Mouse (Mus musculus): ENCODE results near the gene Vps72.
"Not testable (repeated sequence)": the region's sequence is repeated elsewhere in the genome, so short reads cannot be mapped to it uniquely, and the experiment has no call there.

Vps72 gene

GRCm38 (mm10) chr3:95134133-95134532 lies 23.3 kb downstream of the Vps72 start:
- DNase-seq: not testable (repeated sequence)

- peak; percentile 67 to 68 for DNase-seq
These were observed 24.2 kb downstream of the Vps72 start for GRCm38 (mm10) chr3:95135023-95135422.

GRCm38 (mm10) chr3:95135433-95136052 lies 24.7 kb downstream of the Vps72 start:
- DNase-seq: no peak

GRCm38 (mm10) chr3:95136336-95136735 lies 25.5 kb downstream of the Vps72 start:
- no peak for DNase-seq

GRCm38 (mm10) chr3:95139586-95140288 lies 28.9 kb downstream of the Vps72 start:
- no peak for DNase-seq

DNA sequence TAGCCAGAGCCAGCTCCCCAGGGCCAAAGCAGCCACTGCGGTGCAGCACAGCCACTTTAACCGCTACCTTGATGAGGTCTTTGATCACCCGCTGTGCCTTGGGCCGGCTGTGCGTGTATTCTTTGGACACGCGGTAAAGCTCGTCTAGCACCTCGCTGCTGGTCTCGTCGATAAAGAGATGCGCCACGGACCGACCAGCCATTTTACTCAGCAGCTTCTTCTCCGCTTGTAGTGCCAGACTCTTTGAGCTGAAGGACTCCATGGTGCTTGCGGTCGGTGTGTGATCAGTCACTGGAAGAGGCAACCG lies 29.4 kb downstream of the Vps72 start:
- DNase-seq: no peak

DNA sequence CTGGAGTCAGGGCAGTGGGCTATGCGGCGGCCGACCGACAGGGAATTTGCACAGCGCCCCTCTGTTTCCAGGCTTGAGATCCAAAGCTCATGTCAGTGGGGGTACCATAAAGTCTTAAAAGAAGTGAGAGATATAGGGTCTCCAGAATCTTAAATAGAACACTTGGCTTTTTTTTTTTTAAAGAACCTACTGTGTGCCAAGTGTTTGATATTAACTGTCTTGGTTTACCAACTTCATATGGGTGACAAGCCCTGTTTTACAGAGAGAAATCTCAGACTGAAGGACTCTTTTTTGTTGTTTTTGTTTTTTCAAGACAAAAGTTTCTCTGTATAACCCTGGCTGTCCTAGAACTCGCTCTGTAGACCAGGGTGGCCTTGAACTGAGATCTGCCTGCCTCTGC lies 30.0 kb downstream of the Vps72 start:
- DNase-seq: no peak

DNA sequence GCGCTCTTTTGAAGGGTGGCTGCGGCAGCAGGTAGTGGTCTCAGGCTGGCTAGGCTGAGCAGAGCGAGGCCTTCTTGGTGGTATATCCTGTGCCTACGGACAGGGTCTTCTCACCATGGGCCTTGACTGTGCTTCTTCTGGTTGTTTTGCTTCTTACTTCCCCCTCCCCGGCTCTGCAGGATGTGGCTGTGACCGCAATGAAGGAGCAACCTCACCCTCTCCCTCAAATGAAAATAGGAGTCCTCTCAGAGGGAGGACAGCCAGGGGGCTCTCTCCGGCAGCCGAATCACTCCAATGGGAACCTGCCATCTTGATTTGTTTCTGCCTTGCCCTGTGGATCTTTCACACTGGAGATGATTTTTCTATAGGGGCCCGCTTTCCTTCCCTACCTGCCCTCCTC lies 30.7 kb downstream of the Vps72 start:
- no peak for DNase-seq

DNA sequence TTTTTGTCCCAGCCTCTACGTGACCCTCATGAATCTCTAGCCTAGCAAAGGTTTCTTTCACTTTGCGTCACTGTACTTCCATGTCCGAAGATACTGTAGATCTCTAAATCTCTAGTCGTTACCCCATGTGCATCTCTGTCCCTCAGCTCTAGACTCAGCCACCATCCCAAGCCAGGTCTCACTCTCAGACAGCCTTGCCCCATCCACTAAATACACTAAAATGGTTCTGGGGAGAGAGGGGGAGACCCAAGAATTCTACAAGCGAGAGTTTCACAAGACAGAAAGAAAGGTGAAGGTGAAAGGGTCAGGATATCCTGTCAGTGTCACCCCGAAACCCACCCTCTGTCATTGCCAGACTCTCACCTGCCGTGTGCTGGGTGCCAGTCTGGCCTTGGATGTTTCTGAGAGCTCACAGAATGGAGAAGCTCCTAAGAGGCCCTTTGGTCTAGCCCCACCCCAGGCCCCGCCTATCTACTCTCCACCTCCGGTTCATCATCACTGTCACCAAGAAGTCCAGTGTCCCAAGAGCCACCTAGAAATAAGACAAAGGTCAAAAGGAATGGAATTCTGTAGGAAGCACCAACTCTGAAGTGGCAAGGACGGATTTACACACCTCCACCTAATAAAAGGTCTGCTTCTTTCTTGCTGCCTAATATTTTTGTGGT lies 31.3 kb downstream of the Vps72 start, which contains the start of gene Tnfaip8l2:
TSS of gene Tnfaip8l2 (minus strand) at position 409 of the 665 bp plus-strand sequence.
- DNase-seq: peak in 1 of 2 experiments; percentile 25

DNA sequence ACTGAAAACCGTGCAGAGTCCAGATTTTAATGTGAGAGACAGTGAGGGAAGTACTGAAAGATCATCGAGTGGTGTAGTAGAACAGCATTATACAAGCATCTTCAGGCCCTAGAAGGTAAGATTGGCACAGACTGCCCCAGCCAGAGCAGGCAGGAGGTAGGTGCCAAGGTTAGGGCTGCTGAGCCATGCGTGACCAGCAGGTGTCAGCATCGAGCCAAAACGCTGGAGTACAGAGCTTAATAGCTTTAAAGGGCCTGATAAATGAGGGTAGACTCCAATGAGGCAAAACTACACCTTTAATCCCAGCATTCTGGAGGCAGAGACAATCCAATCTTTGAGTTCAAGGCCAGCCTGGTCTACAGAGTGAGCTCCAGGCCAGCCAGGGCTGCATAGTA lies 31.8 kb downstream of the Vps72 start:
- peak; percentile 94 to 95 for DNase-seq

- DNase-seq: no peak
These were observed 37.1 kb downstream of the Vps72 start for GRCm38 (mm10) chr3:95147924-95148323.

GRCm38 (mm10) chr3:95153874-95154273 lies 43.1 kb downstream of the Vps72 start:
- DNase-seq: peak in 1 of 2 experiments; percentile 44

DNA sequence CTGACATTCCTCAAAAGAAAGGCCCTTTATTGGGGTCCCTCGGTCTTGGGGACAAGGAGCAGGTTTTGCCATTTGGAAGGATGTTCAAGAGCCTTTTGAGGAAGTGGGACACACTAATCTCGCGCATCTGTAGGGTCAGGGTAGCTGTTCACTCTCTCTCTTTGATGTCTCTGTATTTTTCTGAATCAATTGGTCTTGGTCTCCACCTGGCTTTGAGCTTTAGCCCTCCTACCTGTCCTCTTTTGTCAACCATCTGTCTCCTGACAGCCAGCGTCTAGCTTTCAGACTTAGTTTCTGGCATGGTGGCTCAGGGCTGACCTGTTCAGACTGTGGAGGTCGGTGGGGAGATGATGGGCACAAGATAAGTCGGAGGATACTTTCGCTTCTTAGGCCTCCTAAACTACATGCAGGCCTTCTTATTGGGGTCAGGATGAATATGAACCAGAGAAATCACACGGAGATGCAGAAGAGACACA lies 48.7 kb downstream of the Vps72 start:
- DNase-seq: peak in 1 of 2 experiments; percentile 26

DNA sequence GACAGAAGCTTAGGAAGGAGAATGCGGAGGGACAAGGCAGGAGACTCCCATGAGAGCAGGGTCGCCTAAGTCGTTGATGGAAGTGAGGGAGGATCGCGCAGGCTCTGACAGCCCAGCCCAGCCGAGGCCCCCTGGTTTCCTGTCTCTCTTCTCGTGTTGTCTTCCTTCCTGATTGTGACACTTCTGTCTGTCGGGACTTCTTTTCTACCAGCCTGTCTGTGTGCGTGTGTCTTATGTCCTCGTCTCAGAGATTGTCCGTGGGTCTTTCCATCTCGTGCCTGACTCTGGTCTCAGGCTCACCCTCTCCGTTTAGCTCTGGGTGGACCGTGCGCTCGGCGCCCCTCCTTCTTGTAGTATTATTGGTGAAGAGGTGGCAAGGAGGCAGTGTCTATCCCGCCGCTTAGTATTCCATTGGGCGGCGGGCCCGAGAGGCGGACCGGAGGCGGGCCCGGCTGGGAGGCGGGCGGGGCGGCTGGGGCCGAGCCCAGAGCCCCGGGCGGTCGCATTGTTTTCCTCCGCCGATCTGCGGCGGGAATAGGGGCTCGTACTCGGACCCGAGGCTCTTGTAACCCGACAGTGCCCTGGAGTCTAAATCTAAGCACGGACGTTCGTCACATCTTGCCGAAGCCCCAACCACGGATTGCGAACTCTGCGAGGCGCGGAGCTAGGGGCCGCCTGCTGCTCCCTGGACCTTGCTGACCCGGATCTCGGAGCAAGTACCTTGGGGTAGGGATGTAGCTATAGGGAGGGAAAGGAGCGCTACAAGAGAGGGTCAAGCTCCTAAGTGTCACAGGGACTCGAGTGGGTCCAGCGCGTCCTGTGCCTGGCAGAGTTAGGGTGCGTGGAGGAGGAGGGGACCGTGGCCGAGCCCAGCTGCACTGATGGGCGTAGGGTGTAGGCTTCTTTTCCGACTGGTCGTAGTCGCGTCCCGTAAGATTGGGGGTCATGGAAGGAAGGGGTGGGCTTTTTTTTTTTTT lies 49.5 kb downstream of the Vps72 start, which contains the start of gene Sema6c:
TSS of gene Sema6c (plus strand) at position 471 of the 977 bp plus-strand sequence.
- DNase-seq: peak; percentile 95 to 96

DNA sequence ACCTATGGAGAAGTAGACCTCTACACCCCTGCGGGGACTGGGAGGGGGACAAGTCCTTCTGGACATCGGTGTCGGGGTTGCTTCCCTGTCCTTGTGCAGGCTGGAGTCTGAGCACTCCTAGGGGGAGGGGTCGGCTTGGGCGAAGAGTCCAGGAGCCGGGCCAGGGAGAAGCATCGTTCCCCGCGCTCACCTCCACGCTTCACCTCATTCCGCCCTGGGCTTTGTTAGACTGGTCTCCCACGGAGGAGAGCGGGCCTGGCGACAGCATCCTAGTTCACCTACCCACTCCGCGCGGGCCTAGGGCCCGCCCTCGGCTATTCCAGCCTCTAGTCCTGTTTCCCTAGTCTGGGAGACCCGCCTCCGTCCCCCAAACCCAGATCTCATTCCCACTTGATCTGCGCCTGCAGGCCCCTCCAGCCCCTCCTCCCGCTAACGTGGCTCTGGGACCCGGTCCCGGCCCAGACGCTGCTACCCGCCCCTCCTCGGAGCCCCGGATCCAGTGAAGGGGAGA lies 50.3 kb downstream of the Vps72 start:
- DNase-seq: peak; percentile 76 to 78

DNA sequence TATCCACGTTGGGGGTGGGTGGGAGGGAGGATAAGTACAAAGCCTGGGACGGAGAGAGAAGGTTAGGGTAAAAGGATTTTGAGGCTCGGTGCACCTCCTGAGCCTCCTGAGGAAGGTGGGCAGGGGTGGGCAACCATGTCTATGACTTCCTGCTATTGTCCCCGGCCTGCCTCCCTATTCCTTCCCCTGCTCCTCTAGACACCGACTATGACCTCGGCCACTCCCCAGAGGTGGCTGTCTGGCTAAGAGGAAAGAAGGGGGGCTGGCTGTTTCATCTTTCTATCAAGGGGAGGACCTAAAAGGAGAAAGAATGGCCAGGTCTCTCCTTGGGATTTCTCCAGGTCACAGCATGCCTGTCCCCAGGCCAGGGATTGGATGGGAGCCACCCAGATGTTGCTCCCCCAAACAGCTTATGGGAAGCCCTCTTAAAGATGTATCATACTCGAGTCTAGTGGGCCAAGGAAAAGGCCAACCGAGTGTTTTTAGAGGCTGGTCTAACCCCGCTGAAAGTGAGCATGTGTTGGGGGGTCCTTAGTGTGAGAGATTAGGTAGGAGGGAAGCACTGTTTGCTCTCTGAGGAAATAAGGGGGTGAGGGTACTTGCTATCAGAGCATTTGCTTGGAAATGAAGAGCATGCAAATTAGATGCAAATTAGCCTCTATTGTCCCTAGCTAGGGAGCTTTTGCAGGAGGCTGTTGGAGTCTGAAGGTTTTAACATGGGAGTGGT lies 51.0 kb downstream of the Vps72 start:
- DNase-seq: peak in 1 of 2 experiments; percentile 49

DNA sequence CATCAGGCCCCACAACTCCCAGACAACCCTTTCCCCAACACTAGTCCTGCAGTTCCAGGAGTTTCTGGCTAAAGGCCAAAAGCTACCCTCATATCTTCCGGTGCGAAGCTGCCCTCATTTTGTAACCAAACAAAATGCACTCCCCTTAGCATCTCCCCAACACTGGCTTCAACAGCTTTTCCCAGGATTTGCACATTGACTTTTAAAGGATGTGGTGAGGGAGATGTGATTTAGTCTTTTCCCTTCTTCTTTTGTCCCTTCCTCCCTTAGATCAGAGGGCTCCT lies 51.5 kb downstream of the Vps72 start:
- peak in 1 of 2 experiments; percentile 54 for DNase-seq

GRCm38 (mm10) chr3:95163419-95164255 lies 52.8 kb downstream of the Vps72 start:
- DNase-seq: peak; percentile 80 to 85

GRCm38 (mm10) chr3:95164256-95164550 lies 53.4 kb downstream of the Vps72 start:
- no peak for DNase-seq

DNA sequence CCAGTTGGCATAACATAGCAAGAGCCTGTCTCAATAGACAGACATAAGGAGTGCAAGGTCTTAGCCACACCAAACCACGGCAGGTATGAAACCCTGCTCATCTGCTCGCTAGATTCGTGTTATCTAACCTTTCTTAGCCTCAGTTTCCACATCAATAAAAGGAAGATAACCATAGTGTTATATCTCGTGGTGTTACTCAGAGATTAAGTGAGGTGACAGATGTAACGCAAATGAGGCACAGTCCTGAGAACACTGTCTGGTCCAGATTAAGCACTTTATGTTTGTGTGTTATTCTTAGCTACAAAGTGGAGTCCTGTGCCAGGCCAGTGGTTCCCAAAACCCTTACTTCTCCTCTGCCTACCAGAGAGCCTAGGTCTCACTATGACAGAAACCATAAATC lies 54.0 kb downstream of the Vps72 start:
- no peak for DNase-seq

DNA sequence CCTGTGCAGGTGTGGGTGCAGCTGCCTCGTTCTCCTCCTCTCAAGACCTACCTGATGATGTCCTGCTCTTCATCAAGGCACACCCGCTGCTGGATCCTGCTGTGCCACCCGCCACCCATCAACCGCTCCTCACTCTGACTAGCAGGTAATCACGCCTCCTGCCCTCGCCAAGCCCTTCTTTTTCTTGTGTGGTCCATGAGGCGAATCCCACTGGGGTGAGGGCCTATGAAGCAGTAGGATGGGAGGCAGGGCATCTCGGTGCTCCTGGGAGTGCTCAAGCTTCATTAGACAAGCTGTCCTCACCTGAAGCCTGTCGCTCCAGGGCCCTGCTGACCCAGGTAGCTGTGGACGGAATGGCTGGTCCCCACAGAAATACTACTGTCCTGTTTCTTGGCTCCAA lies 59.2 kb downstream of the Vps72 start:
- no peak for DNase-seq
